Mouse (Mus musculus) megakaryocyte-erythroid progenitor cell, adult 5-6 weeks (primary cell): ENCODE data around the gene Catspere2. TPM values are rescaled to one million over a fixed set of nuclear protein-coding genes. Genes with fewer than 3 reads are reported as not detected.
"Not testable (repeated sequence)": the region's sequence is repeated elsewhere in the genome, so short reads cannot be mapped to it uniquely, and the experiment has no call there.

Source experiments
- ATAC-seq: replicated peaks from 2 replicates; pipeline ENCODE4 v1.8.0; 2016; ENCODE audit warnings: mild to moderate bottlenecking, inconsistent platforms; ENCODE audit not compliant: severe bottlenecking, poor library complexity, low FRiP score, low TSS enrichment
- total RNA-seq, 2 experiments: library from RNA; stranded (forward) in 1 of 2; stranded (reverse) in 1 of 2; fragments of 200-1000, 215-1000 nt in 1 of 2; fragments of >200 nt in 1 of 2; fragmentation: Nextera tagmentation in 1 of 2; gene quantifications; 2 replicates each; pipeline ENCODE4 v1.2.3; 2014 to 2017

The Catspere2 gene
- total RNA-seq (2014; fragmentation: Nextera tagmentation) (not detected in 2 replicates), total RNA-seq (2017) (not detected in 2 replicates)

GRCm38 (mm10) chr1:177983024-177983450 lies at the start of gene Catspere2:
Catspere2 (plus strand) TSS chr1:177983423.
- ATAC-seq: peak; percentile 99

GRCm38 (mm10) chr1:177940422-177940977 lies 42.7 kb upstream of the Catspere2 start:
- peak; percentile 73 for ATAC-seq

DNA sequence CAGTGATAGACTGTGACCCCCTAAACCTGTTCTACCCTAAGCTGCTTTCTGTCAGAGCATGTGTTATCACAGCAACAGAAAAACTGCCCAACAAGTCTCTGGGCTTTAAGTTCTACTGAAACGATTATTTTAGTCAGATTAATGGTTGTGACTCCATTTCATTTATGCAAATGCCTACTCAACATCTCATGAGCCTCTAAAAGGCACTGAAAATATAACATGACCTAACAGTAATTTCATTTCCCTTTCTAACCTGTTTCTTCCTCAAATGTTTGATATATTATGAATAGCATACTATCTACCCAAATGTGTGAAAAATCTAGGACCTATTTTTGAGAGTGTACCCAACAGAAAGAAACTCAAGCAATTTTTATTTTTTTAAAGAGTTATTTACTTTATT lies 1.9 kb upstream of the Catspere2 start:
- ATAC-seq: no peak

DNA sequence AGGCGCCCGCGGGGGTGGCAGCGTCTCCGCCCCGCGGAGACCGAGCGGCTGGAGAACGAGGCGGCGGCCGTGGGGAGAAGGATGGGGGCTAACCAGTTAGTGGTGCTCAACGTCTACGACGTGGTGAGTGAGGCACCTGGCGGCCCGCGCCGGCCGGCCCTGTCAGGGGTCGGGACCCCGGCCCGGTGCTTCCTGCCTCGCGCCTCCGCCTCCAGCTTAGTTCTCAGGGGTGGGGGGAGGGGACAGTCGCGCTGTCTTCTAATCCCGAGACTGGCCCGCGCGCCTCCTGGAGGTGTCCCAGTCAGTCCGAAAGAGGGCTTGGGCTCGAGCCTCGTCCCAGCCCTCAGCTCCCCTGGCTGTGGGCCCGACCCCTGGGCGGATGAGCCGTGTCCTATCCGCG lies 359 bp downstream of the Catspere2 start:
- peak; percentile 36 for ATAC-seq

- ATAC-seq: no peak
Observed at GRCm38 (mm10) chr1:177984206-177984605, 983 bp downstream of the Catspere2 start.

DNA sequence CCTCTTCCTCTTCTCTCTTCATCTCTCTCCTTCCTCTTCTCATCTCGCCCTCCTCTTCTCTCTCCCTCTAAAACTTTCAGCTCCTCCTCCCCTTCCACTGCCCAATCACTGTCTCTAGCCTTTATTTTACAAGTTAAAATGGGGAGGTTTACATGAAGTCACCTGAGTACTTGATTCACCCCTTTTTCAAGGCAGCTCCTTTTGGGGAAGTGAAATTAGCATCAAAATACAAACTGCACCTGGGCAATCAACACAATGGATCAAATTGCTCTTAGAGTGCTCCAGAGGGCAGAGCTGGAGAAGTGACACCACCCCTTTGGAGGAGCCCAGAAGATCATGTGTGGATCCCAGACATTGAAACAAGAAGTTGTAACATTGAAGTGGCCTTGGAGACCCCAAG lies 4.3 kb downstream of the Catspere2 start:
- not testable (repeated sequence) for ATAC-seq

- peak; percentile 79 for ATAC-seq
Observed at GRCm38 (mm10) chr1:178072798-178073197, 89.6 kb downstream of the Catspere2 start.

- not testable (repeated sequence) for ATAC-seq
Observed at GRCm38 (mm10) chr1:178097865-178098264, 114.6 kb downstream of the Catspere2 start.

GRCm38 (mm10) chr1:178108514-178108913 lies 125.3 kb downstream of the Catspere2 start:
- peak; percentile 98 for ATAC-seq

DNA sequence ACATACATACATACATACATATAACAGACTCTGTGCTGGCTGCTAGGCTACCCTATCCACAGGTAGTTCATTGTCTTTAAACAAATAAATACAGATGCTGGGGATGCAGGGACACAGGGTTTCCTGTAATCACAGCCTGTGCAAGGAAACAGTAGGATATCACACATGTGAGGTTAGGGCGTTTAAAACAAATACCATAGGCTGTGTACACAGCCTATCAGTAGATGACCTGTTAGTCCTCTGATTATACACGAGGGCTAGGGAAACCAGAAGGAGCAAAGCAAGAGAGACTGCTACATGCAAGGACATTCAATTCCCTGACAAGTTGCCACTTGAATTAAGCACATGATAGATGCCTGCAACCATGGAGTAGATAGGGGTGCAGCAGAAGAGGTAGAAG lies 139.0 kb downstream of the Catspere2 start:
- ATAC-seq: not testable (repeated sequence)

- ATAC-seq: no peak
Observed at GRCm38 (mm10) chr1:178134288-178134687, 151.1 kb downstream of the Catspere2 start.

DNA sequence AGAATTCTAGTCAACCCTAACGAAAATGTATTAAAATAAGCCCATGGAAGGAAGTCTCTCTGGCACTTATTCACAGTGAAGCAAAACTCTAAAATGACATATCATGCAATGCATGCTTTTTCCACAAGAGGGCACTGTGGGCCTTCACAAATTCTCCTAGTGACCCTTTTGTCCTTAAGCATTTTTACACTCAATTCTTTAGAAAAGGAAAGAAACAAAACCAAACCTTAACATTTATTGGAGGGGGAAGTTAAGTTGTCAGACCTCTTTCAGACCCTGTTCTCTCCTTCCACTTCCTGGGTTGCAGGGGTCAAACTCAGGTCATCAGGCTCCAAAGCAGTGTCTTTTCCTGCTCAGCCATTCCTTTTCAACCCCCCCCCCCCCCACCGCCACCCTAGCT lies 163.3 kb downstream of the Catspere2 start:
- ATAC-seq: peak; percentile 62; the same call in 1 of the 2 replicates

DNA sequence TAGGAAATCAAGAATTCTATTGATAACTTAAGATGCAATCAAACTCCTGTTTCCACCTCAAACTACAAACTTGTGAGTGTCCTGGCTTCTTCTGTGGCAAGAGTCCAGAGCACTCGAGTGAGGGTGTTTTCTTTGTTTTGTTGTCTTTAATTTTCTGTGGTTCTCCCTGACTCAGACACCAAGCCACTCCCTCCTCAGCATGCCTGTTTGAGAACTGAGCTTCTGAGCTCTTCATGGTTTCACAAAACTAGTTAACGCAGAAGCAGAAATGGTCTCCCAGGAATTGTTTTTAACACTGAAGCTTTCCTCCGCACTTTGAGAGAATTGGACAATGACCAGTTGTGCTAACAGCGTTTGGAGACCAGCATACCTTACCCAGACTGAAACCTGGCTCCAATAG lies 163.7 kb downstream of the Catspere2 start:
- ATAC-seq: not testable (repeated sequence)

GRCm38 (mm10) chr1:178182251-178182650 lies 199.0 kb downstream of the Catspere2 start:
- ATAC-seq: no peak

GRCm38 (mm10) chr1:178185591-178185990 lies 202.4 kb downstream of the Catspere2 start:
- no peak for ATAC-seq

DNA sequence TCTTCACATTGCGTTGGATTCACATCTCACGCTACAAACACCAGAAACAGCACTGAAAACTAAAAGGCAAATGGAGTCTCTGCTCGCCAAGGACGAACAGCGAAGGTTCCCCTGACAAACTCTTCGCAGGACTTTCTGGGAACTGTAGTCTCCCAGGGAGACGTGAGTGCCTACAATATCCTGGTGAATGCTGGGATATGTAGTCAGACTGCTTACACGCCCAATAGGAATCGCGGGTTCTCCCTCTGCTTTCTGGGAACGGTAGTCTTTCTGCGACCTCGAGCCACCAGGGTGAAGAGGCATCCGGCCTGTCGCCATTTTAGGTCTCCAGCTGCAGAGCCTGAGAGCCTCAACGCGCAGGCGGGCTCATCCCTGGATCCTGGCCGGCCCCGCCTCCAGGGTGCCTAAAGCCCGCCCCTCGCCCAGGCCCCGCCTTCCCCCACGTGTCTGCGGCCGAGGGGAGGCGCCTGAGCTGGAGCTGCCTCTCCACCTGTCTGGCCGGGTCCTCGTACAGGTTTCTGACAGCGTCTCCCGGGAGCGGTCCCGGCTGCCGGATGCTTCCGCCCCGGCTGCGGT lies 204.1 kb downstream of the Catspere2 start, which contains the start of gene Desi2:
Gene Desi2, plus strand, starts transcription at position 202 of the 576 bp plus-strand sequence.
- ATAC-seq: peak; percentile 98

DNA sequence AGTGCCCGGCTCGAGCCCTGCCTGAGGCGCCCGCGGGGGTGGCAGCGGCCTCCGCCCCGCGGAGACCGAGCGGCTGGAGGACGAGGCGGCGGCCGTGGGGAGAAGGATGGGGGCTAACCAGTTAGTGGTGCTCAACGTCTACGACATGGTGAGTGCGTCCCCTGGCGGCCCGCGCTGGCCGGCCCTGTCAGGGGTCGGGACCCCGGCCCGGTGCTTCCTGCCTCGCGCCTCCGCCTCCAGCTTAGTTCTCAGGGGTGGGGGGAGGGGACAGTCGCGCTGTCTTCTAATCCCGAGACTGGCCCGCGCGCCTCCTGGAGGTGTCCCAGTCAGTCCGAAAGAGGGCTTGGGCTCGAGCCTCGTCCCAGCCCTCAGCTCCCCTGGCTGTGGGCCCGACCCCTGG lies 204.6 kb downstream of the Catspere2 start:
- peak; percentile 27 for ATAC-seq

DNA sequence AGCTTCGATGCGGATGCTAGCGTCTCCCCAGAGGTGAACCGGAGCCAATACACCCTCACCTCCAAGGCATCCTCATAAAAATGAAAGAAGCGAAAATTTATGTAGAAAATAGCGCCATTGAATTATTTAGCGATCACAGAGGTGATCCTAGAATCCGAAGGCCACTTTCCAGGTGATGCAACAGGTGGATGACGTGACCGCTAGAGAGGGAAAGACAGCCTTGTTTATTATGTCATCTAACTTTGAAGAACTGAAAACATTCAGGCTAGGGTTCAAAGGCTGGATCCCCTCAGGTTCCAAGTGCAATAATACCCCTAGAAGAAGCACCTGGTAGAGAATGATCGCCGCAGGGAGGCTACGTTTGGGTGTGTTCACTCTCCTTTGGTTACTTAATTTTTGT lies 205.2 kb downstream of the Catspere2 start:
- no peak for ATAC-seq

DNA sequence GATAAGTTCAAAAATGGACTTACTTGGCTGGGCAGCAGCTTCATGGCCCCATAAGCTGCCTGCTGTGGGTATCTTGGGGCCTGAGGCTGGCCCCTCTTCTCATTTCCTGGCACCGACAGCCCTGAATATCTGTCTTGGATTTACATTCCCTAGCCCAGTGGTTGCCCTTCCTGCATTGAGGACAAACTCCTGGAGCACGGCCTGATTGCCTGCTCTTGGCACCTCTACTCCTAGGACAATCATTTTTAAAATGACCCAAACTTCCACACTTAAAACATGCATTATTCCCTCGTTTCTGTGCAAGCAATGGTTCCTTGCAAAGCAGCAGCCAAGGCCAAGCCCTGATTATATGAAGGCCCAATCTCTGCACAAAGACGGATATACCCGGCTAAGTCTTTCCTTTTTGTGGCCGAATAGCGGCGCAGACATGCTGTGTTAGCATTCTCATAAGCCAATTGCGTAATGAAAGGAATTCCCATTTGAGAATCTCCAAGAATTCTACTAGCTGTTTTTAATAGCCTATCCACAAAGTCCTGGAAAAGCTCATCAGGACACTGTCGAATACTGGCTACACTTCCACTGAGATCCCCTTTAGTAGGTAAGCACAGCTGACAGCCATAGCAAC lies 222.6 kb downstream of the Catspere2 start:
- ATAC-seq: no peak

GRCm38 (mm10) chr1:178207856-178208255 lies 224.6 kb downstream of the Catspere2 start:
- ATAC-seq: not testable (repeated sequence)

- ATAC-seq: no peak
Observed at GRCm38 (mm10) chr1:178209966-178210365, 226.7 kb downstream of the Catspere2 start.
